Mouse (Mus musculus) kidney, adult 11 months (tissue): ENCODE results near the gene Smarcc2.
A peak's percentile ranks its signal among the peaks of the same experiment; 100 is the strongest.
"Not testable (repeated sequence)": the region's sequence is repeated elsewhere in the genome, so short reads cannot be mapped to it uniquely, and the experiment has no call there.

Experiments
- DNase-seq: peaks from one replicate; pipeline ENCODE4 v3.0.0; 2022

Smarcc2 gene

GRCm38 (mm10) chr10:128444354-128444753, 14.7 kb upstream of the Smarcc2 start:
- no peak for DNase-seq

- no peak for DNase-seq
Measured at GRCm38 (mm10) chr10:128445407-128445806, 13.6 kb upstream of the Smarcc2 start.

- no peak for DNase-seq
Measured at GRCm38 (mm10) chr10:128451014-128451413, 8.0 kb upstream of the Smarcc2 start.

GRCm38 (mm10) chr10:128454471-128454870, 4.6 kb upstream of the Smarcc2 start:
- DNase-seq = no peak

- no peak for DNase-seq
Measured at GRCm38 (mm10) chr10:128455280-128455679, 3.8 kb upstream of the Smarcc2 start.

GRCm38 (mm10) chr10:128457676-128458075, 1.4 kb upstream of the Smarcc2 start:
- no peak for DNase-seq

GRCm38 (mm10) chr10:128458348-128458718, 715 bp upstream of the Smarcc2 start:
- DNase-seq = peak; percentile 78

- no peak for DNase-seq
Measured at GRCm38 (mm10) chr10:128459409-128460269, 591 bp downstream of the Smarcc2 start.

GRCm38 (mm10) chr10:128460270-128460630, 1.2 kb downstream of the Smarcc2 start:
- no peak for DNase-seq

GRCm38 (mm10) chr10:128474366-128474765, 15.3 kb downstream of the Smarcc2 start:
- DNase-seq = no peak

GRCm38 (mm10) chr10:128486370-128486769, 27.3 kb downstream of the Smarcc2 start:
- no peak for DNase-seq

- no peak for DNase-seq
Measured at GRCm38 (mm10) chr10:128487861-128488712, 29.0 kb downstream of the Smarcc2 start.

GRCm38 (mm10) chr10:128488776-128489175, 29.7 kb downstream of the Smarcc2 start:
- no peak for DNase-seq

- no peak for DNase-seq
Measured at GRCm38 (mm10) chr10:128489380-128489779, 30.3 kb downstream of the Smarcc2 start.

GRCm38 (mm10) chr10:128489785-128490184, 30.7 kb downstream of the Smarcc2 start:
- no peak for DNase-seq

- peak; percentile 29 for DNase-seq
Measured at GRCm38 (mm10) chr10:128490232-128490631, 31.2 kb downstream of the Smarcc2 start.

- no peak for DNase-seq
Measured at GRCm38 (mm10) chr10:128490912-128491311, 31.9 kb downstream of the Smarcc2 start.

- peak; percentile 55 for DNase-seq
Measured at GRCm38 (mm10) chr10:128491495-128491894, 32.4 kb downstream of the Smarcc2 start.

- not testable (repeated sequence) for DNase-seq
Measured at GRCm38 (mm10) chr10:128492051-128492450, 33.0 kb downstream of the Smarcc2 start.

- peak; percentile 73 for DNase-seq
Measured at GRCm38 (mm10) chr10:128492633-128493311, 33.7 kb downstream of the Smarcc2 start.

- no peak for DNase-seq
Measured at GRCm38 (mm10) chr10:128493319-128493694, 34.3 kb downstream of the Smarcc2 start.

- DNase-seq = peak; percentile 98
Measured at GRCm38 (mm10) chr10:128493695-128494666, 34.9 kb downstream of the Smarcc2 start, which contains the start of gene Myl6. TSS of gene Myl6 (minus strand) at chr10:128494145.
